ENCODE assay signal across 18 mouse cellular contexts in genomic region chr3:130259670-130260069, GRCm38 (mm10).
DNase-seq lines count a peak whose midpoint lies in the region; ATAC-seq and TF ChIP-seq lines count a peak whose summit lies in the region.
"Had no signal": no experiment of that assay in that cellular context is flagged by ENCODE, and none has a peak within 500 bp of the region (broad histone marks: within the 10 kb centered on the region; RNA-seq: fewer than 3 reads in every experiment).

No protein-coding gene starts in this region.

- 93% methylated on average over 2 of the region's 2 CpGs for WGBS in kidney, postnatal 0 days
- whole genome bisulfite sequencing in kidney, embryonic 14.5 days: 83% methylated on average over 2 of the region's 2 CpGs
- WGBS in lung, postnatal 0 days: 92% methylated on average over 2 of the region's 2 CpGs
- WGBS in small intestine, adult 2 months: 88% methylated on average over 2 of the region's 2 CpGs

- no peak overlapping the region for H3K27ac ChIP-seq in kidney, postnatal 0 days
- no peak overlapping the region for H3K27ac ChIP-seq in kidney, embryonic 14.5 days (ENCODE audit: low read depth, low read length)
- H3K27ac ChIP-seq in lung, postnatal 0 days (ENCODE audit: low read length): no peak overlapping the region
- no peak overlapping the region for H3K27ac ChIP-seq in small intestine, adult 2 months (ENCODE audit: insufficient read depth, low read depth, low read length)
- H3K27ac ChIP-seq: embryonic facial prominence, embryonic 13.5 days; hindbrain, embryonic 12.5 days; liver, embryonic 13.5 days had no signal

- no peak for TF ChIP-seq EP300 in lung, postnatal 0 days (IDR thresholded peaks at IDR 0.05)

- no peak overlapping the region for H3K4me3 ChIP-seq in kidney, postnatal 0 days (replicated peaks; ENCODE audit: low read depth, low read length)
- no peak overlapping the region for H3K4me3 ChIP-seq in kidney, embryonic 14.5 days (ENCODE audit: low read length)
- H3K4me3 ChIP-seq in lung, postnatal 0 days (ENCODE audit: low read depth, low read length): no peak overlapping the region
- H3K4me3 ChIP-seq in small intestine, adult 2 months (ENCODE audit: low read depth, low read length): no peak overlapping the region
- H3K4me3 ChIP-seq: embryonic facial prominence, embryonic 13.5 days; hindbrain, embryonic 12.5 days; liver, embryonic 13.5 days had no signal

- H3K4me1 ChIP-seq in kidney, postnatal 0 days (replicated peaks; ENCODE audit: insufficient read depth, low read length): no peaks in the 10 kb centered on the region
- H3K4me1 ChIP-seq in kidney, embryonic 14.5 days (ENCODE audit: control insufficient read depth, insufficient read depth, low read length): 0 out of 2 replicates have a peak, but pooled peaks cover 3% of the 10 kb centered on the region
- no peaks in the 10 kb centered on the region for H3K4me1 ChIP-seq in lung, postnatal 0 days (ENCODE audit: insufficient read depth, low read depth, low read length)
- H3K4me1 ChIP-seq in small intestine, adult 2 months (ENCODE audit: control insufficient read depth, insufficient read depth, insufficient read length, low read length): peaks cover 4% of the 10 kb centered on the region; the same call in 1 of the 2 replicates
- H3K4me1 ChIP-seq: hindbrain, embryonic 12.5 days; liver, embryonic 13.5 days had no signal

- TF ChIP-seq CTCF in kidney, postnatal 0 days (IDR thresholded peaks at IDR 0.05; ENCODE audit: low read depth): peak; percentile 50
- peak; percentile 46 for TF ChIP-seq CTCF in lung, postnatal 0 days (IDR thresholded peaks at IDR 0.05)
- peak; percentile 56 for TF ChIP-seq CTCF in Patski (IDR thresholded peaks at IDR 0.05)
- peak; percentile 41; the same call in 1 of the 2 replicates for TF ChIP-seq CTCF in small intestine, adult 2 months (IDR thresholded peaks at IDR 0.05; ENCODE audit: extremely low read depth, insufficient read length, insufficient replicate concordance, low read depth, low read length)

- no peaks in the 10 kb centered on the region for H3K36me3 ChIP-seq in kidney, postnatal 0 days (ENCODE audit: insufficient read depth, low read length)
- H3K36me3 ChIP-seq in kidney, embryonic 14.5 days (ENCODE audit: control insufficient read depth, insufficient read depth, low read length): no peaks in the 10 kb centered on the region
- no peaks in the 10 kb centered on the region for H3K36me3 ChIP-seq in lung, postnatal 0 days (ENCODE audit: insufficient read depth, low read length)
- H3K36me3 ChIP-seq in small intestine, adult 2 months (ENCODE audit: control insufficient read depth, insufficient read depth, low read length): no peaks in the 10 kb centered on the region
- H3K36me3 ChIP-seq: embryonic facial prominence, embryonic 13.5 days; hindbrain, embryonic 12.5 days; liver, embryonic 13.5 days had no signal

- no peak for TF ChIP-seq POLR2A in small intestine, adult 2 months (IDR thresholded peaks at IDR 0.05; ENCODE audit: low read depth, low read length)

- H3K9ac ChIP-seq in kidney, postnatal 0 days (ENCODE audit: low read depth, low read length): no peak overlapping the region
- no peak overlapping the region for H3K9ac ChIP-seq in kidney, embryonic 14.5 days (ENCODE audit: low read depth, low read length)
- no peak overlapping the region for H3K9ac ChIP-seq in lung, postnatal 0 days (replicated peaks; ENCODE audit: low read depth)
- H3K9ac ChIP-seq: embryonic facial prominence, embryonic 13.5 days; hindbrain, embryonic 12.5 days; liver, embryonic 13.5 days had no signal

- in situ Hi-C loops in Patski (cut with MboI; ENCODE audit: low pct_unique_long_range_greater_than_20kb): no loop called here

- CTCF ChIA-PET in Patski (lab: Charles Lee): interaction anchor here (1.2 to 1.6 kb wide), 2 partner anchors 16 to 27 kb away, joined by 3 to 5 read pairs; no protein-coding TSS in a partner anchor

- no peak for DNase-seq in kidney, postnatal 0 days (ENCODE audit: low spot score)
- DNase-seq in lung, postnatal 0 days (ENCODE audit: low spot score): no peak
- DNase-seq in lung, postnatal 4 days: no peak
- DNase-seq in Patski (ENCODE audit: low read depth, low spot score): no peak
- no peak for DNase-seq in layer of hippocampus, adult 18-20 months (ENCODE audit: low spot score in 2 of 2)
- DNase-seq: adrenal gland, postnatal 25 days; cerebellum, adult 9-10 months; gastrocnemius, postnatal 10 days; kidney, postnatal 36 days; layer of hippocampus, postnatal 36 days; left cerebral cortex, postnatal 4 days; liver, embryonic 13.5 days; right cerebral cortex, adult 18-20 months; thymus, postnatal 25 days had no signal

- no peak for ATAC-seq in kidney, postnatal 0 days (replicated peaks; ENCODE audit: low FRiP score, low read depth)
- ATAC-seq in kidney, embryonic 14.5 days (ENCODE audit: low FRiP score, low TSS enrichment): no peak
- ATAC-seq in lung, postnatal 0 days: no peak
- no peak for ATAC-seq in Patski

- POLR2A ChIA-PET in Patski (lab: Charles Lee): no interaction called here

- H3K9me3 ChIP-seq in kidney, postnatal 0 days (replicated peaks; ENCODE audit: low read length): no peaks in the 10 kb centered on the region
- H3K9me3 ChIP-seq in kidney, embryonic 14.5 days (ENCODE audit: control insufficient read depth, low read length): peaks cover 3% of the 10 kb centered on the region; the same call in 1 of the 2 replicates
- no peaks in the 10 kb centered on the region for H3K9me3 ChIP-seq in lung, postnatal 0 days (ENCODE audit: low read length)
- H3K9me3 ChIP-seq: hindbrain, embryonic 12.5 days had no signal

- H3K27me3 ChIP-seq in kidney, postnatal 0 days (ENCODE audit: insufficient read depth, low read length): no peaks in the 10 kb centered on the region
- H3K27me3 ChIP-seq in kidney, embryonic 14.5 days (ENCODE audit: control insufficient read depth, insufficient read depth, low read length): no peaks in the 10 kb centered on the region
- H3K27me3 ChIP-seq in lung, postnatal 0 days (replicated peaks; ENCODE audit: insufficient read depth, low read length): no peaks in the 10 kb centered on the region
- no peaks in the 10 kb centered on the region for H3K27me3 ChIP-seq in Patski
- no peaks in the 10 kb centered on the region for H3K27me3 ChIP-seq in small intestine, adult 2 months (ENCODE audit: control insufficient read depth, insufficient read depth, low read length)
- H3K27me3 ChIP-seq: embryonic facial prominence, embryonic 13.5 days; hindbrain, embryonic 12.5 days; liver, embryonic 13.5 days had no signal

- no peak overlapping the region for H3K4me2 ChIP-seq in kidney, postnatal 0 days (ENCODE audit: low read length)
- H3K4me2 ChIP-seq in kidney, embryonic 14.5 days (replicated peaks; ENCODE audit: low read depth, low read length): no peak overlapping the region
- no peak overlapping the region for H3K4me2 ChIP-seq in lung, postnatal 0 days (replicated peaks; ENCODE audit: low read depth, low read length)
- H3K4me2 ChIP-seq: embryonic facial prominence, embryonic 13.5 days; hindbrain, embryonic 12.5 days; liver, embryonic 13.5 days had no signal
